Mouse (Mus musculus) embryonic facial prominence, embryonic 13.5 days (tissue): ENCODE results near the gene Kif1b. TPM values are rescaled to one million over a fixed set of nuclear protein-coding genes. Genes with fewer than 3 reads are reported as not detected.

Experiments used
- ATAC-seq: fragments of 200-750 bp; cut with Nextera tagmentation; 2 replicates; pipeline ENCODE4 v1.8.0; 2017; ENCODE audit warnings: low read depth; ENCODE audit not compliant: insufficient number of reproducible peaks, insufficient read depth, low FRiP score, low TSS enrichment
- H3K27ac ChIP-seq: fragments of 300-500 bp; sonication (generic); 2 replicates; pipeline ENCODE4 v1.5.1; 2015; ENCODE audit warnings: moderate library complexity, mild to moderate bottlenecking, inconsistent platforms
- H3K27me3 ChIP-seq: fragments of 300-500 bp; sonication (generic); 2 replicates; pipeline ENCODE4 v1.6.1; 2015; ENCODE audit warnings: mild to moderate bottlenecking, inconsistent platforms
- H3K36me3 ChIP-seq: fragments of 300-500 bp; sonication (generic); 2 replicates; pipeline ENCODE4 v1.6.1; 2015; ENCODE audit warnings: mild to moderate bottlenecking, inconsistent platforms
- H3K4me1 ChIP-seq: fragments of 300-500 bp; sonication (generic); 2 replicates; pipeline ENCODE4 v1.6.1; 2015; ENCODE audit warnings: inconsistent platforms
- H3K4me2 ChIP-seq: fragments of 300-500 bp; sonication (generic); 2 replicates; pipeline ENCODE4 v1.6.1; 2015; ENCODE audit warnings: moderate library complexity, mild to moderate bottlenecking, inconsistent platforms
- H3K4me3 ChIP-seq: fragments of 300-500 bp; sonication (generic); 2 replicates; pipeline ENCODE4 v1.5.1; 2015; ENCODE audit warnings: mild to moderate bottlenecking, inconsistent platforms
- H3K9ac ChIP-seq: fragments of 300-500 bp; sonication (generic); 2 replicates; pipeline ENCODE4 v1.6.1; 2015; ENCODE audit warnings: mild to moderate bottlenecking, inconsistent platforms
- H3K9me3 ChIP-seq: fragments of 300-500 bp; sonication (generic); 2 replicates; pipeline ENCODE4 v1.6.1; 2016; ENCODE audit warnings: inconsistent platforms
- WGBS: fragments of 180-500 bp; shearing (Covaris S2); methylation state at CpG from one replicate; pipeline ENCODE4 v1.1.7; 2015; ENCODE audit warnings: mixed read lengths; 5-methylcytosine and 5-hydroxymethylcytosine counted together
- polyA plus RNA-seq: library from polyadenylated mRNA; unstranded; fragments of >200 nt; fragmentation: Nextera tagmentation; extraction: Ambion mirVana; gene quantifications from 2 replicates; pipeline ENCODE4 v1.2.1, GENCODE M21; 2015

The Kif1b gene
- polyA plus RNA-seq, 1 experiment from 2014 or later = 42.8 TPM

DNA sequence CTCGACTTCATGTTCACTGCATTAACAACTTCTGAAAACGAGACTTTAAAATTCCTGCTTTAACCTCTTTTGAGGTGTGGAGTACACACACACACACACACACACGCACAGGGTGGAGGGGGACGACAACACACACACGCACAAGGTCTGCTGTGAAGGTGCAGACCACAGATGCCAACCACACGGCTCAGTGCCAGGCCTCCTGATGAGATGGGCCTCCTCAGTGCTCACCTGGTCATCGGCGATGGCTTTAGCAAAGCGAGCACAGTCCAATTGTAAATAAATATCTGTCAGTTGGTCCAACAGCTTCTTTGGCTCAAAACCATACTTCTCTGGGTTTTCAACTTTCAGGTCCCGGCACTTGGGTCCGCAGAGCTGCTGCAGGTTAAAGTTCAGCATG lies 27.4 kb upstream of the Kif1b start:
- 94% methylated on average over 11 of the region's 11 CpGs for WGBS
- no peak for ATAC-seq
- no peak overlapping the region for H3K27ac ChIP-seq
- H3K4me2 ChIP-seq = no peak overlapping the region
- no peaks in the 10 kb centered on the region for H3K4me1 ChIP-seq
- H3K9me3 ChIP-seq = no peaks in the 10 kb centered on the region
- no peak overlapping the region for H3K4me3 ChIP-seq
- no peak overlapping the region for H3K9ac ChIP-seq
- H3K27me3 ChIP-seq = no peaks in the 10 kb centered on the region
- H3K36me3 ChIP-seq = peaks cover 93% of the 10 kb centered on the region

GRCm38 (mm10) chr4:149332726-149333125 lies 25.2 kb upstream of the Kif1b start:
- H3K4me1 ChIP-seq = no peaks in the 10 kb centered on the region
- no peak overlapping the region for H3K27ac ChIP-seq
- 85% methylated on average over 7 of the region's 7 CpGs for WGBS
- H3K27me3 ChIP-seq = no peaks in the 10 kb centered on the region
- ATAC-seq = no peak
- no peaks in the 10 kb centered on the region for H3K9me3 ChIP-seq
- no peak overlapping the region for H3K4me2 ChIP-seq
- peaks cover 94% of the 10 kb centered on the region for H3K36me3 ChIP-seq
- no peak overlapping the region for H3K4me3 ChIP-seq
- H3K9ac ChIP-seq = no peak overlapping the region

DNA sequence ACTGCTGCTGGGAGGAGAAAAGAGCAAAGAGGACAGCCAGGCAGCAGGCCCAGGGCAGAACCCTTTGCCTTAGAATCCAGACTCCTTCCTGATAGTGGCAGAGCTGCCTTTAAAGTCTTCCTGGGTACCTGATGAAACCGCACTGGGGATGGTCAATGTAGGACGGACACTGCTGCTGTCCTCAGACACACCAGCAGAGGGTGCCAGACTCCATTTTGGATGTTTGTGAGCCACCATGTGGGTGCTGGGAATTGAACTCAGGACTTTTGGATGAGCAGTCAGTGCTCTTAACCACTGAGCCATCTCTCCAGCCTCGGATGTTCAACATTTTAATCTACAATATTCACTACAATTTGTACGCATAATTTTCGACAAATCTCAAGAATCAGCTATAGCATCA lies 23.0 kb upstream of the Kif1b start:
- Histone ChIP-seq H3K4me1 (no peaks in the 10 kb centered on the region), H3K36me3 (peaks cover 83% of the 10 kb centered on the region), H3K9ac (no peak overlapping the region), H3K27ac (no peak overlapping the region), H3K4me2 (no peak overlapping the region), H3K9me3 (no peaks in the 10 kb centered on the region), H3K4me3 (no peak overlapping the region), H3K27me3 (no peaks in the 10 kb centered on the region)
- 92% methylated on average over 5 of the region's 5 CpGs for WGBS
- no peak for ATAC-seq

GRCm38 (mm10) chr4:149328735-149329134 lies 21.2 kb upstream of the Kif1b start:
- H3K9ac ChIP-seq = no peak overlapping the region
- no peak overlapping the region for H3K27ac ChIP-seq
- H3K9me3 ChIP-seq = no peaks in the 10 kb centered on the region
- no peak overlapping the region for H3K4me2 ChIP-seq
- peaks cover 66% of the 10 kb centered on the region for H3K36me3 ChIP-seq
- 86% methylated on average over 4 of the region's 4 CpGs for whole genome bisulfite sequencing
- no peak overlapping the region for H3K4me3 ChIP-seq
- ATAC-seq = no peak
- H3K27me3 ChIP-seq = no peaks in the 10 kb centered on the region
- no peaks in the 10 kb centered on the region for H3K4me1 ChIP-seq

- ATAC-seq = no peak
- H3K27ac ChIP-seq = no peak overlapping the region
- no peaks in the 10 kb centered on the region for H3K27me3 ChIP-seq
- no peak overlapping the region for H3K4me3 ChIP-seq
- no peaks in the 10 kb centered on the region for H3K4me1 ChIP-seq
- H3K9me3 ChIP-seq = no peaks in the 10 kb centered on the region
- 94% methylated on average over 7 of the region's 7 CpGs for WGBS
- H3K4me2 ChIP-seq = no peak overlapping the region
- peaks cover 54% of the 10 kb centered on the region for H3K36me3 ChIP-seq
- H3K9ac ChIP-seq = no peak overlapping the region
Measured at GRCm38 (mm10) chr4:149327281-149327680, 19.8 kb upstream of the Kif1b start.

DNA sequence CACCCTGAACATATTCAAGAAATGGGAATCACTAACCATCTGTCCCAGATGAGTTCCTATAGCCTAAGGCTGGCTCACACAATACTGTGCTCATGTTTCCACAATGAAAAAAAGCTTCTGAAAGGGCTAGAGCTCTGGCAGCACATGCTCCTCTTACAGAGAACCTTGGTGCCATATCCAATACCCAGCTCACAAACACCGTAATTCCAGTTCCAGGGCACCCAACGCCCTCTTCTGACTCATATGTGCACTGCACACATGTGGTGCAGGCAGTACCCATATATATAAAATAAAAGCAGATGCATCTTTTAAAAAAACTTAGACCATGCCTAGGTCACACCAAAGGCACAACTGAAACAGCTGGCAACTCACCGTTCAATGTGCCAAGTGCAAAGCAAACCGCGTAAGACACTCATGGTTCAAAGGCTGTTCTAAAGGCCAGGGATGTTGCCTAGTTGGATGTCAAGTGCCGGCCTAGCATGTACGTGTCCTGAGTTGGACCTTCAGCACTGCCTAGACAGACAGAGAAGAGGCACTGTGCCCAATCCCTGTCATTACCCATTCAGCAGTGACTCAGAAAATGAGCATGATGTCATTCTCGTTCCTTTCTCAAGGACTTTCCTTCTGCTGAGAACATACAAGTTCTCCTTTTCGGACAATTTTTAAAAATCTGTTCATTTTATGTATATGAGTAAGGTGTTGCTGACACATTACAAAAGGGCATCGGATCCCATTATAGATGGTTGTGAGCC lies 18.1 kb upstream of the Kif1b start:
- Histone ChIP-seq H3K4me3 (no peak overlapping the region), H3K36me3 (peaks cover 37% of the 10 kb centered on the region), H3K9ac (no peak overlapping the region), H3K4me2 (no peak overlapping the region), H3K27me3 (no peaks in the 10 kb centered on the region), H3K27ac (no peak overlapping the region), H3K4me1 (no peaks in the 10 kb centered on the region), H3K9me3 (no peaks in the 10 kb centered on the region)
- 88% methylated on average over 10 of the region's 10 CpGs for WGBS
- no peak for ATAC-seq

- H3K4me1 ChIP-seq = no peaks in the 10 kb centered on the region
- no peak overlapping the region for H3K27ac ChIP-seq
- ATAC-seq = no peak
- peaks cover 20% of the 10 kb centered on the region for H3K36me3 ChIP-seq
- no peak overlapping the region for H3K4me2 ChIP-seq
- no peaks in the 10 kb centered on the region for H3K9me3 ChIP-seq
- H3K4me3 ChIP-seq = no peak overlapping the region
- H3K9ac ChIP-seq = no peak overlapping the region
- 82% methylated on average over 16 of the region's 16 CpGs for WGBS
- no peaks in the 10 kb centered on the region for H3K27me3 ChIP-seq
Measured at GRCm38 (mm10) chr4:149323730-149324129, 16.2 kb upstream of the Kif1b start.

- no peak for ATAC-seq
- Histone ChIP-seq H3K9ac (no peak overlapping the region), H3K9me3 (no peaks in the 10 kb centered on the region), H3K4me1 (0 out of 2 replicates have a peak, but pooled peaks cover 3% of the 10 kb centered on the region), H3K27ac (no peak overlapping the region), H3K27me3 (no peaks in the 10 kb centered on the region), H3K4me3 (no peak overlapping the region), H3K4me2 (no peak overlapping the region), H3K36me3 (peaks cover 12% of the 10 kb centered on the region)
- WGBS = 65% methylated on average over 6 of the region's 6 CpGs
Measured at GRCm38 (mm10) chr4:149322718-149323117, 15.2 kb upstream of the Kif1b start.

DNA sequence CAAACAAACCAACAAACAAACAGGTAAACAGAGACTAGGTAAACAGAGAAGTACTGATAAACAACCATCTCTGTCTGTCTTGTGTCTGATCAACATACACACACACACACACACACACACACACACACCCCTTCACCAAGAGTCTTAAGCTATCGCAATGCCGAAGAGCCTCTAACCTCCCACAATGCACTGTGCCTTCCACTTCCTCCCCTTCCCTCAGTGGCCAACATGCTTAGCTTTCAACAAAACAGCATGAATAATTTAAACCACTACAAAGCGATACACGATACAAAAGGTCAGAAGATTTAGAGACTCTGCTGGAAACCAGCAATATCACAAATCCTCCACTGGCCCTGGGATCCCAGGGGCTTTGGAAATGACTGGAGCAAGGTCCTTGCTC lies 14.8 kb upstream of the Kif1b start:
- no peak overlapping the region for H3K27ac ChIP-seq
- H3K9ac ChIP-seq = no peak overlapping the region
- H3K9me3 ChIP-seq = no peaks in the 10 kb centered on the region
- peaks cover 7% of the 10 kb centered on the region for H3K36me3 ChIP-seq
- 0 out of 2 replicates have a peak, but pooled peaks cover 4% of the 10 kb centered on the region for H3K4me1 ChIP-seq
- WGBS = 69% methylated on average over 4 of the region's 4 CpGs
- no peak overlapping the region for H3K4me2 ChIP-seq
- no peak for ATAC-seq
- no peaks in the 10 kb centered on the region for H3K27me3 ChIP-seq
- H3K4me3 ChIP-seq = no peak overlapping the region

DNA sequence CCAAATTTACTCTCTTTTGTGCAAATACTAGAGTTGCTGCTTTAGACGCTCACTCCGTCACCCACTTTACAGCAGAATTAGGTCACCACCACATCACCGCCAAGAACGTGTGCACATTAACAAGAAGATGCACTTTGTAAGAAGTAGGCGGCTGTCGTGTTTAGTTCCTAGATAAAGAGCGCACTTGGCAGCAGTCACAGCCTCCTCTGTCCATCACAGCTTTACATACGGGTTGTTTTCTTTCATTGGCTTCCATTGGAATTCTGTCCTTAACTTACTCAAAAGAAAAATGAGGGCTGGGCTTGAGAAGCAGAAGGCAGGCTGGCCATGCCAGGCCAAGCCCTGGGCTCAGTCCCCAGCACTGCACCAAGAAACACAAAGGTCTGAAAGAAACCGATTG lies 11.6 kb upstream of the Kif1b start:
- peaks cover 6% of the 10 kb centered on the region; the same call in 1 of the 2 replicates for H3K4me1 ChIP-seq
- no peak for ATAC-seq
- no peaks in the 10 kb centered on the region for H3K9me3 ChIP-seq
- no peaks in the 10 kb centered on the region for H3K27me3 ChIP-seq
- H3K9ac ChIP-seq = no peak overlapping the region
- H3K4me2 ChIP-seq = no peak overlapping the region
- no peaks in the 10 kb centered on the region for H3K36me3 ChIP-seq
- no peak overlapping the region for H3K4me3 ChIP-seq
- 83% methylated on average over 9 of the region's 9 CpGs for WGBS
- no peak overlapping the region for H3K27ac ChIP-seq

DNA sequence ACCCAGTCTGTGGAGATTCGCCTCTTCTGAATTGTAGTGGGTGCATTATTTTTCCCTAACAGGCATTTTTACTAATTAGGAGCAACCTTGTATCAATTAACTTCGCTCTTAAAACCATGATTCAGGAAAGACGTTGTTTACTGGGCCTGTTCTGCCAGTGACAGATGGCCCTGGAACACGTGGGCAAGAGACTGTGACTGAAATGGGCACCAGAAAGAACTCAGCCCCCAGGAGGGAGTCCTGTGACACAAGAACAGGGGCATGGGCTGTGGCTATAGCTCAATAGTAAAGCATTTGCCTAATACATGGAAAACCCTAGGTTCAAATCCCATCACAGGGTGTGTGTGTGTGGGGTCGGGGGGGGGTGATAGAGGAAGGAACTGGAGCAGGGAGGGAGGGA lies 9.9 kb upstream of the Kif1b start:
- Histone ChIP-seq H3K27me3 (no peaks in the 10 kb centered on the region), H3K36me3 (no peaks in the 10 kb centered on the region), H3K4me2 (no peak overlapping the region), H3K4me3 (no peak overlapping the region), H3K9me3 (no peaks in the 10 kb centered on the region), H3K9ac (no peak overlapping the region), H3K27ac (no peak overlapping the region), H3K4me1 (peaks cover 14% of the 10 kb centered on the region; the same call in 1 of the 2 replicates)
- no peak for ATAC-seq
- WGBS = 45% methylated on average over 5 of the region's 5 CpGs

- Histone ChIP-seq H3K4me3 (no peak overlapping the region), H3K4me1 (peaks cover 14% of the 10 kb centered on the region; the same call in 1 of the 2 replicates), H3K27ac (no peak overlapping the region), H3K27me3 (no peaks in the 10 kb centered on the region), H3K9ac (no peak overlapping the region), H3K9me3 (no peaks in the 10 kb centered on the region), H3K4me2 (no peak overlapping the region), H3K36me3 (no peaks in the 10 kb centered on the region)
- 83% methylated on average over 11 of the region's 11 CpGs for WGBS
- ATAC-seq = no peak
Measured at GRCm38 (mm10) chr4:149314275-149314837, 6.9 kb upstream of the Kif1b start.
